Mouse (Mus musculus) skeletal muscle tissue, adult 2 months (tissue): ENCODE measurements around the gene Ckm.

ENCODE experiments used
- DNase-seq: peaks from one replicate; pipeline ENCODE4 v3.0.0-alpha.2; 2012; ENCODE audit warnings: low read depth, low spot score

Gene Ckm

GRCm38 (mm10) chr7:19466602-19467145 lies 62.1 kb downstream of the Ckm start:
- DNase-seq: no peak

DNA sequence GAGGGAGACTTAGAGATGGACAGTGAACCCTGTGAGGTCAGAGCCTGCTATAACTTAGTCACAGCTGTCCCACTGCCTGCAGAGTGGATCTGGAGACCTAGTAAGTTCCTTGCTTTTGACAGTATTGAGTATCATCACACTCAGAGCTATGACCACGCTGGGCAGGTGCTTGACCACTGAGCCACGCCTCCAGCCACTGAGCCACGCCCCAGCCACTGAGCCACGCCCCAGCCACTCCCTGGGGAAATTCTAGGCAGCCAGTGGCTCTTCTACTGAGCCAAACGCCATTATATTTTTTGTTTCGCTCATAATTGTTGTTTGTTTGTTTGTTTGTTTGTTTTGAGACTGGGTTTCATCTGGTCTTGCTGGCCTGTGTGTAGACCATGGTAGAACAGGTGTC lies 63.1 kb downstream of the Ckm start:
- no peak for DNase-seq

- DNase-seq: no peak
These were observed 63.7 kb downstream of the Ckm start for GRCm38 (mm10) chr7:19468279-19468678.

DNA sequence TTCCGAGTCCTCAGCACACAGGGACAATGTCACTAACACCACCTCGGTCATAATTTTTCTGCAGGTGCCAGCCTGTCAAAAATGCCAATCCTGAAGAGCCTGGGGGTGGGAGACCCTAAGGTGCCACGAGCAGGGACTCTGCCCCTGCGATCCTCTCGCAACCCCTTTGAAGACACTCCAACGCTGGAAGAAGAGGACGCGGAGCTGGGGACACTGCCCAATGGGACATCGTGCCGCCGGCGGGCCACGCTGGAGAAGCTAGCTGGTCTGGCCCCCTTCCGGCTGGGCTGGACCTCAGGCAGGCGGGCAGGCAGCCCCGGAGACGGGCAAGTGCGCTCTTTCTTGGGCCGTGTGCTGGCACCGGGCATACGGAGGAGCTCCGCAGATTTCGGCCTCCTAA lies 64.8 kb downstream of the Ckm start:
- no peak for DNase-seq

GRCm38 (mm10) chr7:19470308-19470707 lies 65.7 kb downstream of the Ckm start:
- DNase-seq: no peak

- no peak for DNase-seq
These were observed 67.8 kb downstream of the Ckm start for GRCm38 (mm10) chr7:19472403-19472802.
